Mouse (Mus musculus) MEL (cell line): ENCODE data around the gene Hoxb7.

Source experiments
- BHLHE40 ChIP-seq: IDR thresholded peaks from 2 replicates; pipeline ENCODE4 v1.6.1; 2012; ENCODE audit warnings: low read depth, mild to moderate bottlenecking, inconsistent platforms, low read length, improper control_type of control experiment, borderline replicate concordance
- CTCF ChIP-seq, 3 experiments: IDR thresholded peaks in 2 of 3; conservative IDR thresholded peaks in 1 of 3; 2 replicates each; pipeline ENCODE4 v1.5.1; 2011 to 2012; ENCODE audit warnings: low read length in 3 of 3, low read depth in 2 of 3, mild to moderate bottlenecking in 2 of 3, improper control_type of control experiment in 1 of 3, inconsistent platforms in 1 of 3, mixed read lengths in 1 of 3, moderate library complexity in 1 of 3; ENCODE audit not compliant: control insufficient read depth in 1 of 3, insufficient read depth in 1 of 3, poor library complexity in 1 of 3, severe bottlenecking in 1 of 3
- KAT2A ChIP-seq: conservative IDR thresholded peaks from 2 replicates; pipeline ENCODE4 v1.6.1; 2012; ENCODE audit warnings: low read depth, low read length, improper control_type of control experiment, inconsistent platforms
- MAX ChIP-seq: IDR thresholded peaks from 2 replicates; pipeline ENCODE4 v1.6.1; 2011; ENCODE audit warnings: low read length, improper control_type of control experiment
- SMC3 ChIP-seq: IDR thresholded peaks from 2 replicates; pipeline ENCODE4 v1.6.1; 2011; ENCODE audit warnings: low read depth, low read length, improper control_type of control experiment
- ZC3H11A ChIP-seq: IDR thresholded peaks from 2 replicates; pipeline ENCODE4 v1.6.1; 2012; ENCODE audit warnings: low read depth, mild to moderate bottlenecking, inconsistent platforms, low read length, improper control_type of control experiment
- ZNF384 ChIP-seq: IDR thresholded peaks from 2 replicates; pipeline ENCODE4 v1.6.1; 2012; ENCODE audit warnings: low read depth, mild to moderate bottlenecking, inconsistent platforms, low read length, improper control_type of control experiment

DNA sequence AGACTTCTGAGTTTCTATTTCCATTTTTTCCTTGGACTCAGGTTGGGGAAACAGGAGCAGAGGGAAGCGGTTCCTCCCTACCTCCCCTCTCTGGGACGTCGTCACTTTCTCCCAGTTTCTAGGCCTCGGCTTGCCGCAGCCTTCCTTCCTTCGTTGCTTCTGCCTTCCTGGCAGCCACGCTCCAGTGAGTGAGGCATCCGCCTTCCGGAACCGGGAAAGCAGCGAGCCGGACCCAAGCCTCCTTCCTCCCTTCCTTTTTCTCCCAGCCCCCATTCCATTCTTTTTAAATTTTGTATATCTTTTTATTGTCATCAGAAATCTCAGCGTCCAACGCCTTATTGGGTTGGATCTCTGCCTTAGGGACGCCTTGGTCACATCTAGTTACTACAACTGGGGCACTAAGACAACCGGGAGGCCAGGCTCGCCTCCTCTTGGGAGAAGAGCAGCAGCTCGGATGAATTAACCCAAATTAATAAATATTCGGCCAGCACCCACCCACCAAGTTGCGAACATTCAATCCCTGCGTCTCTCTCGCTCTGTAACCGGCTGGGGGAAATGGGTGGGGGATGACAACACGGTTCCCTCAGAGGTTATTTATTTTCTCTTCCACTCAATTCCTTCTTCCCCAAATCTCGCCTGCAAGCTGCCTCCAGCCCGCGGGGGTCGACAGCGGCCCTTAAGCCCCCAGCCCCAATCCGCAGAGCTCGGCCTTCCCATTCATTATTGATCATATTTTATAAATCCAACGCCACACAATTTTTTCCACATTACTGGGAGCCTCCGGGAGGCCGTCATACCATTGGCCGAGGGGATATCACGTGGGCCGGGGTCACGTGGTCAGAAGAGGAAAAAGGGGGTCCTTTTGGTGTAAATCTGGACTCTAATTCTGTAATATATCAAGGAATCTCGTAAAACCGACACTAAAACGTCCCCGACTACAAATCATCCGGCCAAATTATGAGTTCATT lies at the start of gene Hoxb7:
- no peak for TF ChIP-seq BHLHE40
- no peak for TF ChIP-seq SMC3
- TF ChIP-seq MAX, result no peak
- no peak for TF ChIP-seq CTCF (IDR thresholded peaks at IDR 0.05 in 2 of 3, conservative IDR thresholded peaks at IDR 0.05 in 1 of 3; ENCODE audit: control insufficient read depth in 1 of 3, insufficient read depth in 1 of 3, low read depth in 2 of 3, low read length in 3 of 3, poor library complexity in 1 of 3, severe bottlenecking in 1 of 3)
- TF ChIP-seq ZNF384, result no peak
- no peak for TF ChIP-seq ZC3H11A
- TF ChIP-seq KAT2A, result no peak
